Mouse (Mus musculus) CH12.LX (cell line): ENCODE measurements at regions not wholly inside any gene's neighbourhood (a gene's known extent, or its start where the extent isn't known, plus 50 kb on each side); places are given as distances from the start of the nearest gene placed in this dataset.

ENCODE experiments used
- DNase-seq: peaks from one replicate; pipeline ENCODE4 v3.0.0-alpha.2; 2013; ENCODE audit errors: extremely low read depth
- H3K27ac ChIP-seq: 2 replicates; pipeline ENCODE4 v1.5.1; 2012; ENCODE audit warnings: low read depth, mild to moderate bottlenecking, control low read depth, moderate library complexity; ENCODE audit not compliant: insufficient read depth
- H3K27me3 ChIP-seq: replicated peaks from 2 replicates; pipeline ENCODE3; 2012; ENCODE audit warnings: inconsistent platforms
- H3K36me3 ChIP-seq, 2 experiments: replicated peaks in 1 of 2; 2 replicates each; pipeline versions ENCODE3 to v1.6.1; 2012; ENCODE audit warnings: inconsistent platforms in 1 of 2, low read length in 1 of 2, mild to moderate bottlenecking in 1 of 2, mixed read lengths in 1 of 2, moderate library complexity in 1 of 2; ENCODE audit not compliant: control insufficient read depth in 1 of 2, insufficient read depth in 1 of 2
- H3K4me1 ChIP-seq, 2 experiments: 2 replicates each; pipeline ENCODE4 v1.6.1; 2012; ENCODE audit warnings: inconsistent platforms in 1 of 2, moderate library complexity in 1 of 2; ENCODE audit not compliant: insufficient read depth in 2 of 2, control insufficient read depth in 1 of 2
- H3K4me2 ChIP-seq: 2 replicates; pipeline ENCODE4 v1.6.1; 2012; ENCODE audit warnings: low read depth, mild to moderate bottlenecking, control low read depth; ENCODE audit not compliant: poor library complexity, insufficient read depth, severe bottlenecking
- H3K4me3 ChIP-seq, 3 experiments: fragments of 150-350 bp in 1 of 3; sonication (generic) in 1 of 3; replicated peaks in 1 of 3; 2 replicates each; pipeline versions ENCODE3 to v1.5.1; 2011 to 2012; ENCODE audit warnings: low read depth in 2 of 3, low read length in 2 of 3, mild to moderate bottlenecking in 2 of 3, moderate library complexity in 2 of 3, control low read depth in 1 of 3, improper control_type of control experiment in 1 of 3, inconsistent platforms in 1 of 3, mixed read lengths in 1 of 3; ENCODE audit not compliant: poor library complexity in 1 of 3
- H3K79me2 ChIP-seq: replicated peaks from 2 replicates; pipeline ENCODE4 v1.6.1; 2012; ENCODE audit warnings: mild to moderate bottlenecking, moderate library complexity; ENCODE audit not compliant: control insufficient read depth, poor library complexity, insufficient read depth, severe bottlenecking; ENCODE audit errors: extremely low read depth
- H3K9ac ChIP-seq: 2 replicates; pipeline ENCODE4 v1.6.1; 2012; ENCODE audit warnings: low read depth, mild to moderate bottlenecking, control low read depth, moderate library complexity; ENCODE audit not compliant: insufficient read depth
- H3K9me3 ChIP-seq: replicated peaks from 2 replicates; pipeline ENCODE3; 2012; ENCODE audit warnings: low read length, inconsistent platforms, mixed read lengths
- CHD1 ChIP-seq: IDR thresholded peaks from 2 replicates; pipeline ENCODE4 v1.6.1; 2012; ENCODE audit warnings: low read depth, low read length, improper control_type of control experiment, inconsistent platforms
- CTCF ChIP-seq, 2 experiments: IDR thresholded peaks in 1 of 2; conservative IDR thresholded peaks in 1 of 2; 2 replicates each; pipeline ENCODE4 v1.5.1; 2011 to 2012; ENCODE audit warnings: low read depth in 2 of 2, low read length in 2 of 2, improper control_type of control experiment in 1 of 2, inconsistent platforms in 1 of 2, mild to moderate bottlenecking in 1 of 2, moderate library complexity in 1 of 2
- E2F4 ChIP-seq: IDR thresholded peaks from 2 replicates; pipeline ENCODE4 v1.6.1; 2011; ENCODE audit warnings: low read depth, low read length, improper control_type of control experiment; ENCODE audit not compliant: insufficient replicate concordance
- EP300 ChIP-seq: IDR thresholded peaks from 2 replicates; pipeline ENCODE4 v1.6.1; 2011; ENCODE audit warnings: low read length, improper control_type of control experiment
- GABPA ChIP-seq: IDR thresholded peaks from 2 replicates; pipeline ENCODE4 v1.6.1; 2012; ENCODE audit warnings: low read depth, low read length, improper control_type of control experiment, inconsistent platforms; ENCODE audit not compliant: insufficient replicate concordance
- IRF4 ChIP-seq: IDR thresholded peaks from 2 replicates; pipeline ENCODE4 v1.6.1; 2014; ENCODE audit warnings: low read depth, mild to moderate bottlenecking, inconsistent platforms, low read length, improper control_type of control experiment
- JUN ChIP-seq: IDR thresholded peaks from 2 replicates; pipeline ENCODE4 v1.6.1; 2011; ENCODE audit warnings: low read depth, mild to moderate bottlenecking, low read length, improper control_type of control experiment, moderate library complexity; ENCODE audit not compliant: insufficient read depth
- JUND ChIP-seq: conservative IDR thresholded peaks from 2 replicates; pipeline ENCODE4 v1.6.1; 2011; ENCODE audit warnings: low read depth, low read length, improper control_type of control experiment
- NELFE ChIP-seq: IDR thresholded peaks from 2 replicates; pipeline ENCODE4 v1.6.1; 2011; ENCODE audit warnings: low read depth, low read length, improper control_type of control experiment
- POLR2AphosphoS2 ChIP-seq: IDR thresholded peaks from 2 replicates; pipeline ENCODE4 v1.6.1; 2011; ENCODE audit warnings: low read depth, low read length, improper control_type of control experiment
- RAD21 ChIP-seq: IDR thresholded peaks from 2 replicates; pipeline ENCODE4 v1.6.1; 2011; ENCODE audit warnings: low read depth, mild to moderate bottlenecking, low read length, improper control_type of control experiment, moderate library complexity
- RCOR1 ChIP-seq: conservative IDR thresholded peaks from 2 replicates; pipeline ENCODE4 v1.6.1; 2012; ENCODE audit warnings: low read depth, mild to moderate bottlenecking, inconsistent platforms, low read length, improper control_type of control experiment
- SIN3A ChIP-seq: IDR thresholded peaks from 2 replicates; pipeline ENCODE4 v1.6.1; 2012; ENCODE audit warnings: low read length, improper control_type of control experiment, inconsistent platforms
- SMC3 ChIP-seq: IDR thresholded peaks from 2 replicates; pipeline ENCODE4 v1.6.1; 2011; ENCODE audit warnings: low read depth, low read length, improper control_type of control experiment
- TBP ChIP-seq: conservative IDR thresholded peaks from 2 replicates; pipeline ENCODE4 v1.6.1; 2011; ENCODE audit warnings: low read depth, low read length, improper control_type of control experiment
- UBTF ChIP-seq: IDR thresholded peaks from 2 replicates; pipeline ENCODE4 v1.6.1; 2012; ENCODE audit warnings: low read depth, mild to moderate bottlenecking, inconsistent platforms, low read length, improper control_type of control experiment, moderate library complexity
- USF1 ChIP-seq: IDR thresholded peaks from 2 replicates; pipeline ENCODE4 v1.6.1; 2014; ENCODE audit warnings: low read depth, mild to moderate bottlenecking, inconsistent platforms, low read length, improper control_type of control experiment
- ZKSCAN1 ChIP-seq: IDR thresholded peaks from 2 replicates; pipeline ENCODE4 v1.6.1; 2012; ENCODE audit warnings: low read depth, inconsistent platforms, low read length, improper control_type of control experiment, borderline replicate concordance
- ZMIZ1 ChIP-seq: IDR thresholded peaks from 2 replicates; pipeline ENCODE4 v1.6.1; 2012; ENCODE audit warnings: low read depth, mild to moderate bottlenecking, inconsistent platforms, low read length, improper control_type of control experiment
- dilution Hi-C: fragments of 300-500 bp; cut with MboI; formaldehyde crosslinking; loops from 2 replicates; pipeline ENCODE4 v1.14.3; 2020; ENCODE audit warnings: low sequenced_read_pairs; ENCODE audit not compliant: extremely low pct_unique_long_range_greater_than_20kb, extremely low pct_ligation_motif_present
- in situ Hi-C: fragments of 300-500 bp; cut with MboI; formaldehyde crosslinking; loops from 3 replicates; pipeline ENCODE4 v1.14.3; 2019; ENCODE audit warnings: low sequenced_read_pairs, low pct_ligation_motif_present, low pct_unique_long_range_greater_than_20kb, mixed read lengths

DNA sequence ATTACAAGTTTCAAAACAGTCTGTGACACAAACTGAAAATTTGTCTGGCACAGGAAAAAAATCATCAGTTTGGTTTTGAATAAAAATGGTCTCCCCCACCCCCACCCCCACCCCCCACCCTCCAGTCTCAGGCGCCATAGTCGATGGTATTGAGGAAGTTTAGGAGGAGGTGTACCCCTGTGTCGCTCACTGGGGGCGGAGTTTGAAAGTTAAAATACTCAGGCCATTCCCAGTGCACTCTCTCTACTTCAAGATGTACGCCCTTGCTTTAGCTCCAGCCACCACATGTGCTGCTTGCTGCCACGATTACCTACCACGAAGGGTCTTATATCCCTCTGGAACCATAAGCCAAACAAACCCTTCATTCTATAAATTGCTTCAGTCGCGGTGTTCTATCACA is 337.6 kb downstream of the Rapgef2 start:
- no peaks in the 10 kb centered on the region for H3K9me3 ChIP-seq
- H3K27ac ChIP-seq, result no peak overlapping the region
- H3K4me2 ChIP-seq, result no peak overlapping the region
- H3K27me3 ChIP-seq, result no peaks in the 10 kb centered on the region
- dilution Hi-C loops, result no loop called here
- DNase-seq, result no peak
- TF ChIP-seq SIN3A (no peak), GABPA (no peak), CHD1 (no peak), UBTF (no peak), IRF4 (no peak)
- TF ChIP-seq, all 38 proteins: peak for 0
- no peak overlapping the region for H3K4me3 ChIP-seq
- no peaks in the 10 kb centered on the region for H3K36me3 ChIP-seq
- in situ Hi-C loops, result no loop called here
- no peak overlapping the region for H3K9ac ChIP-seq
- H3K79me2 ChIP-seq, result no peaks in the 10 kb centered on the region
- H3K4me1 ChIP-seq, result no peaks in the 10 kb centered on the region

GRCm38 (mm10) chr3:78948171-78948570 is 338.1 kb downstream of the Rapgef2 start:
- DNase-seq, result peak; percentile 64
- Histone ChIP-seq H3K27me3 (no peaks in the 10 kb centered on the region), H3K79me2 (no peaks in the 10 kb centered on the region), H3K9me3 (no peaks in the 10 kb centered on the region), H3K36me3 (no peaks in the 10 kb centered on the region), H3K4me3 (no peak overlapping the region), H3K27ac (no peak overlapping the region), H3K4me2 (no peak overlapping the region), H3K4me1 (no peaks in the 10 kb centered on the region), H3K9ac (no peak overlapping the region)
- in situ Hi-C loops, result no loop called here
- TF ChIP-seq POLR2AphosphoS2, result no peak
- TF ChIP-seq TBP, result no peak
- TF ChIP-seq ZKSCAN1, result no peak
- no peak for TF ChIP-seq JUN
- TF ChIP-seq USF1, result no peak
- peak; percentile 34 for TF ChIP-seq SMC3
- no peak for TF ChIP-seq ZMIZ1
- TF ChIP-seq E2F4, result no peak
- no peak for TF ChIP-seq UBTF
- TF ChIP-seq CTCF (conservative IDR thresholded peaks at IDR 0.05 in 1 of 2, IDR thresholded peaks at IDR 0.05 in 1 of 2; ENCODE audit: low read depth in 2 of 2, low read length in 2 of 2), result peak; percentile 56 to 66
- no peak for TF ChIP-seq RCOR1
- peak; percentile 43 for TF ChIP-seq RAD21
- TF ChIP-seq NELFE, result no peak
- no peak for TF ChIP-seq JUND
- TF ChIP-seq EP300, result no peak
- dilution Hi-C loops, result no loop called here
